Mouse (Mus musculus) heart, adult 2 months (tissue): ENCODE data around the gene Itsn1.

Source experiments
- CTCF ChIP-seq: fragments of 200-600 bp; IDR thresholded peaks from 2 replicates; pipeline ENCODE4 v1.8.1; 2022; ENCODE audit warnings: antibody characterized with exemption, mild to moderate bottlenecking, moderate library complexity
- POLR2A ChIP-seq: fragments of 200-500 bp; IDR thresholded peaks from 2 replicates; pipeline ENCODE4 v1.6.1; 2011; ENCODE audit warnings: mild to moderate bottlenecking, low read depth, low read length, control low read depth; ENCODE audit not compliant: insufficient read depth

DNA sequence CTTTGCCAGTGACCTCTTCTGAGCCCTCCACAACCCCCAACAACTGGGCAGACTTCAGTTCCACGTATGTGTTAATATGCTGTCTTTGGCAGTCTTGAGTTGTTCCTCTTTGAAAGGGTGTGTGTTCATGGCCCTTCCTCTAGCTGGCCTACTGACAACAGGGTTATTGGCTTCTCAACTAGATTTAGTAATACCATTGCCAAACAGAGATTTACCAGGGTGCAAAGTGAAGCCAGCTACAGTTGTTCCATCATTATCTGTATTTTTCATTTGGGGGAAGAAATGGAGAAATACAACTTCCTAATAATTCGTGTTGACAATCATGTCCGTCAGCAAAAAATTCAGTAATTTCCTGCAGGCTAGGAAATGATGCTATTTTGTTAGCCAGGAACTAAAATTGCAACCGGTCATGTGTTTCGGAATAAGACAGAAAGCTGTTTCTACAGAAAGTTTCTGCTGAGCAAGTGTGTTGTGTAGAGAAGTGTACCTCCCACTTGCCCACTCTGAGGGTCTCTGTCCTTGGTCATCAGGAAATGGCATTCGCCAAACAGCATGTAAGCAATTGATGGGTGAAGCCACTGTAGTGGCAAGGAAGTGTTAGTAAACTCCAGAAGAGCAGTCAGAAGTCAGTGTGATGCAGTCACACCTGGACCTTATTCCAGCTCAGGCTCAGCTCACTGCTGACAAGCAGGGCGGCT, 120.0 kb downstream of the Itsn1 start:
- TF ChIP-seq CTCF, result no peak
- TF ChIP-seq POLR2A, result no peak
